ENCODE assay signal across 15 mouse cellular contexts in genomic region chr2:49679135-49679964, GRCm38 (mm10).
DNase-seq lines count a peak whose midpoint lies in the region; ATAC-seq lines count a peak whose summit lies in the region.
"Had no signal": no experiment of that assay in that cellular context is flagged by ENCODE, and none has a peak within 500 bp of the region (broad histone marks: within the 10 kb centered on the region; RNA-seq: fewer than 3 reads in every experiment).

No protein-coding gene starts in this region.

- 52% methylated on average over 16 of the region's 16 CpGs for WGBS in kidney, embryonic 14.5 days
- 65% methylated on average over 16 of the region's 16 CpGs for WGBS in forebrain, embryonic 11.5 days
- 35% methylated on average over 16 of the region's 16 CpGs for WGBS in hindbrain, embryonic 15.5 days
- 43% methylated on average over 16 of the region's 16 CpGs for WGBS in neural tube, embryonic 13.5 days

- intact Hi-C loops in left cerebral cortex, postnatal 4 days (cut with DNase I) = no loop called here

- no peaks in the 10 kb centered on the region for H3K27me3 ChIP-seq in kidney, embryonic 14.5 days (ENCODE audit: control insufficient read depth, insufficient read depth, low read length)
- no peaks in the 10 kb centered on the region for H3K27me3 ChIP-seq in forebrain, embryonic 11.5 days (ENCODE audit: control insufficient read depth, insufficient read depth, low read length)
- H3K27me3 ChIP-seq in hindbrain, embryonic 15.5 days = no peaks in the 10 kb centered on the region
- H3K27me3 ChIP-seq in neural tube, embryonic 13.5 days = no peaks in the 10 kb centered on the region
- H3K27me3 ChIP-seq: liver, embryonic 12.5 days had no signal

- H3K4me1 ChIP-seq in kidney, embryonic 14.5 days (ENCODE audit: control insufficient read depth, insufficient read depth, low read length) = peaks cover 10% of the 10 kb centered on the region
- H3K4me1 ChIP-seq in forebrain, embryonic 11.5 days (replicated peaks; ENCODE audit: control insufficient read depth, insufficient read depth, low read length) = peaks cover 4% of the 10 kb centered on the region
- peaks cover 50% of the 10 kb centered on the region for H3K4me1 ChIP-seq in hindbrain, embryonic 15.5 days (replicated peaks)
- H3K4me1 ChIP-seq in neural tube, embryonic 13.5 days (replicated peaks) = peaks cover 72% of the 10 kb centered on the region
- H3K4me1 ChIP-seq: liver, embryonic 12.5 days had no signal

- peak; percentile 22; the same call in 1 of the 2 replicates for ATAC-seq in kidney, embryonic 14.5 days (ENCODE audit: low FRiP score, low TSS enrichment)
- peak; percentile 59 for ATAC-seq in forebrain, embryonic 11.5 days (replicated peaks; ENCODE audit: low FRiP score)
- peak; percentile 31; the same call in 1 of the 2 replicates for ATAC-seq in hindbrain, embryonic 15.5 days (ENCODE audit: low FRiP score, low read depth)
- peak; percentile 70 for ATAC-seq in neural tube, embryonic 13.5 days (ENCODE audit: low read depth)
- ATAC-seq: liver, embryonic 12.5 days had no signal

- no peak overlapping the region for H3K4me3 ChIP-seq in kidney, embryonic 14.5 days (ENCODE audit: low read length)
- H3K4me3 ChIP-seq in forebrain, embryonic 11.5 days (ENCODE audit: low read depth, low read length) = no peak overlapping the region
- no peak overlapping the region for H3K4me3 ChIP-seq in hindbrain, embryonic 15.5 days
- no peak overlapping the region for H3K4me3 ChIP-seq in neural tube, embryonic 13.5 days
- H3K4me3 ChIP-seq: left cerebral cortex, adult 2 months; liver, embryonic 12.5 days had no signal

- no peak overlapping the region for H3K9ac ChIP-seq in kidney, embryonic 14.5 days (ENCODE audit: low read depth, low read length)
- no peak overlapping the region for H3K9ac ChIP-seq in forebrain, embryonic 11.5 days (ENCODE audit: low read length)
- 0 out of 2 replicates have a peak overlapping the region, but pooled peaks have one; percentile 15 for H3K9ac ChIP-seq in hindbrain, embryonic 15.5 days
- peak overlapping the region; percentile 18; the same call in 1 of the 2 replicates for H3K9ac ChIP-seq in neural tube, embryonic 13.5 days
- H3K9ac ChIP-seq: liver, embryonic 12.5 days had no signal

- no peak overlapping the region for H3K27ac ChIP-seq in kidney, embryonic 14.5 days (ENCODE audit: low read depth, low read length)
- H3K27ac ChIP-seq in forebrain, embryonic 11.5 days (ENCODE audit: low read depth, low read length) = peak overlapping the region; percentile 50; the same call in 1 of the 2 replicates
- peak overlapping the region; percentile 64 for H3K27ac ChIP-seq in hindbrain, embryonic 15.5 days (replicated peaks)
- peak overlapping the region; percentile 74 for H3K27ac ChIP-seq in neural tube, embryonic 13.5 days (replicated peaks)
- H3K27ac ChIP-seq: left cerebral cortex, adult 2 months; liver, embryonic 12.5 days had no signal

- DNase-seq in kidney, postnatal 10 days = no peak
- DNase-seq in forebrain, embryonic 11.5 days (ENCODE audit: low spot score) = no peak
- DNase-seq in adrenal gland, adult 18-20 months (ENCODE audit: low spot score in 2 of 2) = no peak
- no peak for DNase-seq in Muller cell, postnatal 12 days (ENCODE audit: inconsistent ontology term)
- no peak for DNase-seq in left cerebral cortex, postnatal 4 days
- DNase-seq: cerebellum, adult 8-10 months; gastrocnemius, postnatal 36 days; kidney, adult 8-10 months; lung, postnatal 36 days; thymus, postnatal 36 days had no signal

- no peaks in the 10 kb centered on the region for H3K36me3 ChIP-seq in kidney, embryonic 14.5 days (ENCODE audit: control insufficient read depth, insufficient read depth, low read length)
- H3K36me3 ChIP-seq in forebrain, embryonic 11.5 days (ENCODE audit: control insufficient read depth, insufficient read depth, low read length) = no peaks in the 10 kb centered on the region
- H3K36me3 ChIP-seq in hindbrain, embryonic 15.5 days = no peaks in the 10 kb centered on the region
- H3K36me3 ChIP-seq in neural tube, embryonic 13.5 days = peaks cover 19% of the 10 kb centered on the region; the same call in 1 of the 2 replicates
- H3K36me3 ChIP-seq: liver, embryonic 12.5 days had no signal

- H3K4me2 ChIP-seq in kidney, embryonic 14.5 days (replicated peaks; ENCODE audit: low read depth, low read length) = no peak overlapping the region
- no peak overlapping the region for H3K4me2 ChIP-seq in forebrain, embryonic 11.5 days (ENCODE audit: low read depth, low read length, severe bottlenecking)
- no peak overlapping the region for H3K4me2 ChIP-seq in hindbrain, embryonic 15.5 days
- no peak overlapping the region for H3K4me2 ChIP-seq in neural tube, embryonic 13.5 days
- H3K4me2 ChIP-seq: liver, embryonic 12.5 days had no signal

- no peaks in the 10 kb centered on the region for H3K9me3 ChIP-seq in kidney, embryonic 14.5 days (ENCODE audit: control insufficient read depth, low read length)
- H3K9me3 ChIP-seq in forebrain, embryonic 11.5 days (ENCODE audit: control insufficient read depth, low read length) = no peaks in the 10 kb centered on the region
- no peaks in the 10 kb centered on the region for H3K9me3 ChIP-seq in hindbrain, embryonic 15.5 days
- H3K9me3 ChIP-seq in neural tube, embryonic 13.5 days = no peaks in the 10 kb centered on the region
- H3K9me3 ChIP-seq: liver, embryonic 12.5 days had no signal

Comparison
In these comparisons a context has a peak if more than half of its experiments do, and no peak if none do; other contexts are left out.
1. H3K9ac ChIP-seq: peak in hindbrain, embryonic 15.5 days (single experiment) and neural tube, embryonic 13.5 days (single experiment); none in kidney, embryonic 14.5 days (single experiment) and forebrain, embryonic 11.5 days (single experiment).
2. Peak in every context shown above with its lines, with median percentiles within 50 percentile points of each other: ATAC-seq.